Mouse (Mus musculus) lung, embryonic 14.5 days (tissue): Measurements from ENCODE around the gene Cabp2. TPM values are rescaled to one million over a fixed set of nuclear protein-coding genes. Genes with fewer than 3 reads are reported as not detected.

ENCODE experiments used
- ATAC-seq: fragments of 200-750 bp; cut with Nextera tagmentation; 2 replicates; pipeline ENCODE4 v1.8.0; 2017; ENCODE audit warnings: mild to moderate bottlenecking, moderate TSS enrichment, moderate library complexity; ENCODE audit not compliant: insufficient read depth
- DNase-seq: peaks from one replicate; pipeline ENCODE4 v3.0.0-alpha.2; 2015
- H3K27ac ChIP-seq: fragments of 300-500 bp; sonication (generic); 2 replicates; pipeline ENCODE4 v1.5.1; 2014; ENCODE audit warnings: low read depth, mild to moderate bottlenecking, moderate library complexity
- H3K27me3 ChIP-seq: fragments of 300-500 bp; sonication (generic); 2 replicates; pipeline ENCODE4 v1.6.1; 2014; ENCODE audit warnings: low read length, control low read depth; ENCODE audit not compliant: insufficient read depth
- H3K36me3 ChIP-seq: fragments of 300-500 bp; sonication (generic); 2 replicates; pipeline ENCODE4 v1.6.1; 2014; ENCODE audit warnings: control low read depth; ENCODE audit not compliant: insufficient read depth
- H3K4me1 ChIP-seq: fragments of 300-500 bp; sonication (generic); 2 replicates; pipeline ENCODE4 v1.6.1; 2014; ENCODE audit warnings: antibody characterized with exemption, control low read depth; ENCODE audit not compliant: insufficient read depth
- H3K4me2 ChIP-seq: fragments of 300-500 bp; sonication (generic); 2 replicates; pipeline ENCODE4 v1.6.1; 2014; ENCODE audit warnings: mild to moderate bottlenecking
- H3K4me3 ChIP-seq: fragments of 300-500 bp; sonication (generic); 2 replicates; pipeline ENCODE4 v1.5.1; 2014; ENCODE audit warnings: low read depth, low read length
- H3K9ac ChIP-seq: fragments of 300-500 bp; sonication (generic); 2 replicates; pipeline ENCODE4 v1.6.1; 2014
- H3K9me3 ChIP-seq: fragments of 300-500 bp; sonication (generic); 2 replicates; pipeline ENCODE4 v1.6.1; 2016; ENCODE audit warnings: low read depth, low read length, control low read depth
- CTCF ChIP-seq: IDR thresholded peaks from 2 replicates; pipeline ENCODE4 v1.5.1; 2016; ENCODE audit warnings: antibody characterized with exemption, low read depth
- WGBS: fragments of 180-500 bp; shearing (Covaris S2); extraction: QIAGEN DNeasy Blood & Tissue Kit; methylation state at CpG from one replicate; pipeline ENCODE4 v1.1.7; 2014; 5-methylcytosine and 5-hydroxymethylcytosine counted together
- polyA plus RNA-seq: library from polyadenylated mRNA; unstranded; fragments of >200 nt; fragmentation: Nextera tagmentation; extraction: Ambion mirVana; gene quantifications from 2 replicates; pipeline ENCODE4 v1.2.1, GENCODE M21; 2014

Cabp2 gene
- polyA plus RNA-seq, 1 experiment from 2014 or later, result not detected

DNA sequence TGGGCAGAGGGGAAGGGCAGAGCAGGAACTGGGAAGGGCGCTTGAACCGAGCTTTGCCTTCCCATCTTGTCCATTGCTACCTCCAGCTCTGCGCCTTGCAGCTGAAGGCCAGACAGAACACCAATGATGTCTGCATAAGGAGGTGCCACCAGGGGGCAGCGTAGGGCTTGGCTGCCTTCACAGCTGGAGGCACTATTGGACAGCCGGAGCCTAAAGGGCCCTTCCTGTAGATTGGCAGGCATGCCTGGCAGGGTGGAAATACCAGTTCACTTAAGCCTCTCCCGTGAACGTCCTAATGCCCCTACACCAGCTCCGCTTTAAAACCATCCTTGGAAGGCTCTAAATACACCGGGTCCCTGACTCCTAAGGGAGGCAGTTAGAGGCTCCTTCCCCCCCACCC, 17.7 kb downstream of the Cabp2 start:
- H3K9me3 ChIP-seq, result no peaks in the 10 kb centered on the region
- no peak overlapping the region for H3K9ac ChIP-seq
- ATAC-seq (peak; percentile 9; the same call in 1 of the 2 replicates), DNase-seq (peak; percentile 97)
- TF ChIP-seq CTCF, result peak; percentile 97
- peaks cover 13% of the 10 kb centered on the region; the same call in 1 of the 2 replicates for H3K4me1 ChIP-seq
- H3K27me3 ChIP-seq, result peaks cover 31% of the 10 kb centered on the region
- peak overlapping the region; percentile 87 for H3K4me2 ChIP-seq
- H3K27ac ChIP-seq, result peak overlapping the region; percentile 10; the same call in 1 of the 2 replicates
- no peaks in the 10 kb centered on the region for H3K36me3 ChIP-seq
- 7% methylated on average over 9 of the region's 9 CpGs for WGBS
- peak overlapping the region; percentile 45; the same call in 1 of the 2 replicates for H3K4me3 ChIP-seq

GRCm38 (mm10) chr19:4099837-4100717, 18.7 kb downstream of the Cabp2 start, which contains the start of gene Pitpnm1:
Pitpnm1 (plus strand) TSS chr19:4099998.
- Histone ChIP-seq H3K4me3 (peak within 1 kb of the TSS; percentile 45), H3K9ac (peak within 1 kb of the TSS; percentile 46), H3K27me3 (peaks cover 31% of the 10 kb centered on the region), H3K9me3 (no peaks in the 10 kb centered on the region), H3K4me1 (peaks cover 13% of the 10 kb centered on the region; the same call in 1 of the 2 replicates), H3K4me2 (peak within 1 kb of the TSS; percentile 87), H3K27ac (peak within 1 kb of the TSS; percentile 10; the same call in 1 of the 2 replicates), H3K36me3 (no peaks in the 10 kb centered on the region)
- peak; percentile 4; the same call in 1 of the 2 replicates for ATAC-seq
- no peak for TF ChIP-seq CTCF
- DNase-seq, result peak; percentile 72
- WGBS, result under 1% methylated on average over 53 of the region's 53 CpGs

DNA sequence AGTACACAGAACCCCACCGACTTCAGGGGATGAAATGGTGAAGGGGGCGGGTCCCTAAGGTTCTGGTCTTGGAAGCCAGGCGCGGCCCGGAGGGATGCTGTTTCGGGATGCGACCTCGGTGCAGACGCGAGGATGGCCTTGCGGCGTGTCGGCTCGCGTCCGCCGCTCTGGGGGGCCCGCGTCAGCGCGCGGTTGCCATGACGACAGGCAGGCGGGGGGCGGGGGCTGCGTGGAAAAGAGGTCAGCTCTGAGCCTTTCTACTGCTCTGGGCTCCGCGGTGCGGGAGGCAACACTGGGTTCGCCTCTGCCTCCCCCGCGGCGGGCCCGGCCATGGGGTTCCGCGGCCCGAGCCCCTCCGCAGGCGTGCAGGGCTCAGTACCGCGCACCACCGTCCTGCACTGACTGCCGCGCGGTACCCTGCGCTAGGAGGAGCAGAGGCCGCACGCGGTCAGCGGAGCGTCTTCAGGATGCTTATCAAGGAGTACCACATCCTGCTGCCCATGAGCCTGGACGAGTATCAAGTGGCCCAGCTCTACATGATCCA, 19.4 kb downstream of the Cabp2 start:
- H3K27ac ChIP-seq, result no peak overlapping the region
- peak overlapping the region; percentile 46 for H3K9ac ChIP-seq
- under 1% methylated on average over 52 of the region's 52 CpGs for WGBS
- peaks cover 31% of the 10 kb centered on the region for H3K27me3 ChIP-seq
- H3K36me3 ChIP-seq, result no peaks in the 10 kb centered on the region
- H3K4me3 ChIP-seq, result peak overlapping the region; percentile 45
- ATAC-seq, result no peak
- H3K4me1 ChIP-seq, result peaks cover 13% of the 10 kb centered on the region; the same call in 1 of the 2 replicates
- H3K9me3 ChIP-seq, result no peaks in the 10 kb centered on the region
- DNase-seq, result peak; percentile 47
- TF ChIP-seq CTCF, result no peak
- H3K4me2 ChIP-seq, result peak overlapping the region; percentile 87

- ATAC-seq (no peak), DNase-seq (no peak)
- 65% methylated on average over 6 of the region's 6 CpGs for WGBS
- no peak overlapping the region for H3K9ac ChIP-seq
- no peak overlapping the region for H3K4me3 ChIP-seq
- H3K27me3 ChIP-seq, result peaks cover 31% of the 10 kb centered on the region
- no peak overlapping the region for H3K27ac ChIP-seq
- no peaks in the 10 kb centered on the region for H3K9me3 ChIP-seq
- H3K4me2 ChIP-seq, result peak overlapping the region; percentile 87
- TF ChIP-seq CTCF, result no peak
- H3K36me3 ChIP-seq, result no peaks in the 10 kb centered on the region
- H3K4me1 ChIP-seq, result peaks cover 13% of the 10 kb centered on the region; the same call in 1 of the 2 replicates
These were observed 20.1 kb downstream of the Cabp2 start for GRCm38 (mm10) chr19:4101466-4101865.

DNA sequence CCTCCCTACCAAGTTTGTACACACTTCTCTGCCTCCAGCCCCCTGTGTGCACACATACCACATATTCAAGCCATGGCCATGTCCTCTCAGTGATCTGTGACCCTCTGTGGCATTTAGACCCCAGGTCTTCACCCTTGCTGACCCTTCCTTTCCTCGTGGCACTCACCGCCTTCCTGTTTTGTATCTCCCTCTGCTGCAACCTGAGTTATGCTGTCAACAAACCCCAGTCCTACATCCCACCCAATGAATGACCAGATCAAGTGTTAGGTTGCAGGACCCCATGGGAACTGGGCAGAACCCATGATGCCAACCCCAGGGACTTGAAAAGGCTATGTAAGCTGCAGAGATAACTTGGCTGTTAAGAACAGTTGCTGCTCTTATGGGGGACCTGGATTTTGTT, 20.7 kb downstream of the Cabp2 start:
- TF ChIP-seq CTCF, result no peak
- H3K4me2 ChIP-seq, result no peak overlapping the region
- H3K9ac ChIP-seq, result no peak overlapping the region
- 86% methylated on average over 2 of the region's 2 CpGs for WGBS
- no peak for DNase-seq
- peaks cover 13% of the 10 kb centered on the region; the same call in 1 of the 2 replicates for H3K4me1 ChIP-seq
- no peaks in the 10 kb centered on the region for H3K36me3 ChIP-seq
- no peak overlapping the region for H3K27ac ChIP-seq
- peaks cover 31% of the 10 kb centered on the region for H3K27me3 ChIP-seq
- H3K4me3 ChIP-seq, result no peak overlapping the region
- no peak for ATAC-seq
- no peaks in the 10 kb centered on the region for H3K9me3 ChIP-seq

- Histone ChIP-seq H3K4me2 (no peak overlapping the region), H3K27ac (no peak overlapping the region), H3K36me3 (no peaks in the 10 kb centered on the region), H3K4me3 (no peak overlapping the region), H3K27me3 (peaks cover 31% of the 10 kb centered on the region), H3K9me3 (no peaks in the 10 kb centered on the region), H3K4me1 (peaks cover 13% of the 10 kb centered on the region; the same call in 1 of the 2 replicates), H3K9ac (no peak overlapping the region)
- no peak for TF ChIP-seq CTCF
- ATAC-seq (no peak), DNase-seq (no peak)
- WGBS, result 89% methylated on average over 12 of the region's 12 CpGs
These were observed 21.2 kb downstream of the Cabp2 start for GRCm38 (mm10) chr19:4102626-4103025.

- peaks cover 31% of the 10 kb centered on the region for H3K27me3 ChIP-seq
- 92% methylated on average over 18 of the region's 18 CpGs for WGBS
- ATAC-seq, result no peak
These were observed 21.9 kb downstream of the Cabp2 start for GRCm38 (mm10) chr19:4103294-4103693.

More at GRCm38 (mm10) chr19:4103294-4103693, 21.9 kb downstream of the Cabp2 start:
- Histone ChIP-seq H3K27ac (no peak overlapping the region), H3K4me2 (no peak overlapping the region), H3K4me1 (peaks cover 13% of the 10 kb centered on the region; the same call in 1 of the 2 replicates), H3K9ac (no peak overlapping the region), H3K36me3 (no peaks in the 10 kb centered on the region), H3K4me3 (no peak overlapping the region), H3K9me3 (no peaks in the 10 kb centered on the region)
- DNase-seq, result no peak
- no peak for TF ChIP-seq CTCF
